Mouse (Mus musculus) adrenal gland, adult 18-20 months (tissue): ENCODE data around the gene Dtx3. TPM values are rescaled to one million over a fixed set of nuclear protein-coding genes. Genes with fewer than 3 reads are reported as not detected.

Source experiments
- DNase-seq, 2 experiments: peaks; one replicate each; pipeline ENCODE4 v3.0.0; 2021 to 2022; ENCODE audit warnings: low spot score in 2 of 2
- long read RNA-seq, 2 experiments: library from polyadenylated mRNA; stranded (forward); transcript quantifications; one replicate each; pipeline ENCODE4 v2.0.0; 2021
- total RNA-seq, 2 experiments: library from RNA; stranded (reverse); gene quantifications; 1 replicate in 1 of 2; 2 replicates in 1 of 2; pipeline ENCODE4 v1.2.3; 2021

Dtx3 gene
- 10 to 100 TPM; 63.0 to 67.6 TPM for total RNA-seq
- long read RNA-seq, experiment 1, transcript Dtx3-201 (6 exons, 1,944 nt): minor isoform, 12 of 41 reads
- long read RNA-seq, experiment 1, transcript Dtx3-202 (5 exons, 1,994 nt): major isoform, 15 of 41 reads
- long read RNA-seq, experiment 1, partial matches to known transcripts: 8 of 41 reads
- long read RNA-seq, experiment 1, other reads (novel, unspliced or antisense): 5 of 41 reads
- long read RNA-seq, experiment 2, transcript Dtx3-202 (5 exons, 1,994 nt): minor isoform, 8 of 44 reads
- long read RNA-seq, experiment 2, transcript Dtx3-201 (6 exons, 1,944 nt): major isoform, 16 of 44 reads
- long read RNA-seq, experiment 2, partial matches to known transcripts: 13 of 44 reads
- long read RNA-seq, experiment 2, other reads (novel, unspliced or antisense): 3 of 44 reads

- DNase-seq: peak in 1 of 2 experiments; percentile 28
Measured at GRCm38 (mm10) chr10:127195328-127196129, at the start of gene Dtx3. Dtx3 (minus strand) TSS chr10:127195728.

- no peak for DNase-seq
Measured at GRCm38 (mm10) chr10:127238241-127238824, 42.8 kb upstream of the Dtx3 start.

- no peak for DNase-seq
Measured at GRCm38 (mm10) chr10:127236541-127236940, 41.0 kb upstream of the Dtx3 start.

GRCm38 (mm10) chr10:127233141-127233540 is 37.6 kb upstream of the Dtx3 start:
- no peak for DNase-seq

GRCm38 (mm10) chr10:127231741-127232140 is 36.2 kb upstream of the Dtx3 start:
- DNase-seq: no peak

GRCm38 (mm10) chr10:127230693-127231092 is 35.2 kb upstream of the Dtx3 start:
- DNase-seq: no peak

GRCm38 (mm10) chr10:127228897-127229296 is 33.4 kb upstream of the Dtx3 start:
- peak in 1 of 2 experiments; percentile 30 for DNase-seq

- no peak for DNase-seq
Measured at GRCm38 (mm10) chr10:127227163-127227562, 31.6 kb upstream of the Dtx3 start.

- DNase-seq: peak in 1 of 2 experiments; percentile 21
Measured at GRCm38 (mm10) chr10:127226318-127226895, 30.9 kb upstream of the Dtx3 start.

GRCm38 (mm10) chr10:127225732-127226131 is 30.2 kb upstream of the Dtx3 start:
- DNase-seq: no peak

GRCm38 (mm10) chr10:127225213-127225612 is 29.7 kb upstream of the Dtx3 start:
- no peak for DNase-seq

GRCm38 (mm10) chr10:127218339-127218738 is 22.8 kb upstream of the Dtx3 start:
- DNase-seq: no peak

- DNase-seq: no peak
Measured at GRCm38 (mm10) chr10:127217177-127217576, 21.6 kb upstream of the Dtx3 start.

GRCm38 (mm10) chr10:127216456-127216855 is 20.9 kb upstream of the Dtx3 start:
- no peak for DNase-seq

GRCm38 (mm10) chr10:127214422-127214803 is 18.9 kb upstream of the Dtx3 start:
- no peak for DNase-seq

- DNase-seq: no peak
Measured at GRCm38 (mm10) chr10:127213704-127214421, 18.3 kb upstream of the Dtx3 start.

- no peak for DNase-seq
Measured at GRCm38 (mm10) chr10:127213272-127213671, 17.7 kb upstream of the Dtx3 start.

GRCm38 (mm10) chr10:127211414-127211854 is 15.9 kb upstream of the Dtx3 start, which contains the start of gene Pip4k2c:
Pip4k2c (minus strand) TSS chr10:127211585.
- peak; percentile 92 to 94 for DNase-seq

- peak in 1 of 2 experiments; percentile 19 for DNase-seq
Measured at GRCm38 (mm10) chr10:127210961-127211405, 15.5 kb upstream of the Dtx3 start.

- DNase-seq: no peak
Measured at GRCm38 (mm10) chr10:127209928-127210570, 14.5 kb upstream of the Dtx3 start.
